Mouse (Mus musculus) adipocyte (in vitro differentiated cells): ENCODE data around the gene Plxna4.

Source experiments
- DNase-seq: peaks from one replicate; pipeline ENCODE4 v3.0.0-alpha.2; 2016; ENCODE audit warnings: low spot score

The Plxna4 gene

GRCm38 (mm10) chr6:32472062-32472461 is 115.9 kb downstream of the Plxna4 start:
- no peak for DNase-seq

- no peak for DNase-seq
Measured at GRCm38 (mm10) chr6:32471639-32472038, 116.4 kb downstream of the Plxna4 start.

- DNase-seq = no peak
Measured at GRCm38 (mm10) chr6:32469196-32469595, 118.8 kb downstream of the Plxna4 start.

- DNase-seq = no peak
Measured at GRCm38 (mm10) chr6:32465129-32465528, 122.9 kb downstream of the Plxna4 start.

GRCm38 (mm10) chr6:32464637-32465036 is 123.4 kb downstream of the Plxna4 start:
- DNase-seq = no peak

- no peak for DNase-seq
Measured at GRCm38 (mm10) chr6:32464046-32464445, 123.9 kb downstream of the Plxna4 start.

- DNase-seq = no peak
Measured at GRCm38 (mm10) chr6:32460400-32460799, 127.6 kb downstream of the Plxna4 start.

GRCm38 (mm10) chr6:32456641-32457040 is 131.4 kb downstream of the Plxna4 start:
- DNase-seq = no peak

- DNase-seq = no peak
Measured at GRCm38 (mm10) chr6:32451851-32452250, 136.1 kb downstream of the Plxna4 start.

GRCm38 (mm10) chr6:32449237-32449963 is 138.6 kb downstream of the Plxna4 start:
- DNase-seq = peak; percentile 28

- no peak for DNase-seq
Measured at GRCm38 (mm10) chr6:32448787-32449186, 139.2 kb downstream of the Plxna4 start.

GRCm38 (mm10) chr6:32446276-32446675 is 141.7 kb downstream of the Plxna4 start:
- no peak for DNase-seq

- DNase-seq = no peak
Measured at GRCm38 (mm10) chr6:32445246-32445645, 142.7 kb downstream of the Plxna4 start.

GRCm38 (mm10) chr6:32444393-32444792 is 143.6 kb downstream of the Plxna4 start:
- no peak for DNase-seq

- no peak for DNase-seq
Measured at GRCm38 (mm10) chr6:32443679-32444078, 144.3 kb downstream of the Plxna4 start.

GRCm38 (mm10) chr6:32439434-32439833 is 148.6 kb downstream of the Plxna4 start:
- no peak for DNase-seq

- DNase-seq = no peak
Measured at GRCm38 (mm10) chr6:32437219-32437618, 150.8 kb downstream of the Plxna4 start.

GRCm38 (mm10) chr6:32423124-32423523 is 164.9 kb downstream of the Plxna4 start:
- DNase-seq = no peak

- DNase-seq = no peak
Measured at GRCm38 (mm10) chr6:32420610-32421009, 167.4 kb downstream of the Plxna4 start.

- DNase-seq = peak; percentile 93
Measured at GRCm38 (mm10) chr6:32417351-32417750, 170.6 kb downstream of the Plxna4 start.

GRCm38 (mm10) chr6:32411325-32411724 is 176.7 kb downstream of the Plxna4 start:
- DNase-seq = no peak

- peak; percentile 53 for DNase-seq
Measured at GRCm38 (mm10) chr6:32409625-32410024, 178.4 kb downstream of the Plxna4 start.

- no peak for DNase-seq
Measured at GRCm38 (mm10) chr6:32407574-32408185, 180.3 kb downstream of the Plxna4 start.
